Mouse (Mus musculus) heart, embryonic 14.5 days (tissue): ENCODE data around the gene Ilkap. TPM values are rescaled to one million over a fixed set of nuclear protein-coding genes. Genes with fewer than 3 reads are reported as not detected.

Source experiments
- ATAC-seq: fragments of 200-750 bp; cut with Nextera tagmentation; 2 replicates; pipeline ENCODE4 v1.8.0; 2017; ENCODE audit warnings: low read depth, moderate TSS enrichment; ENCODE audit not compliant: insufficient number of reproducible peaks, insufficient read depth, low FRiP score
- H3K27ac ChIP-seq, 2 experiments: fragments of 200-500 bp in 1 of 2; fragments of 300-500 bp in 1 of 2; sonication (generic) in 1 of 2; replicated peaks in 1 of 2; 2 replicates each; pipeline ENCODE4 v1.5.1; 2012 to 2014; ENCODE audit warnings: low read depth in 2 of 2, low read length in 2 of 2, control low read depth in 1 of 2, mild to moderate bottlenecking in 1 of 2, mixed read lengths in 1 of 2; ENCODE audit not compliant: control insufficient read depth in 1 of 2, insufficient read depth in 1 of 2
- H3K27me3 ChIP-seq: fragments of 300-500 bp; sonication (generic); 2 replicates; pipeline ENCODE4 v1.6.1; 2014; ENCODE audit warnings: mild to moderate bottlenecking, low read length, control low read depth; ENCODE audit not compliant: control insufficient read depth, insufficient read depth
- H3K36me3 ChIP-seq: fragments of 300-500 bp; sonication (generic); 2 replicates; pipeline ENCODE4 v1.6.1; 2014; ENCODE audit warnings: mild to moderate bottlenecking, control low read depth, low read length, mixed read lengths; ENCODE audit not compliant: control insufficient read depth, insufficient read depth
- H3K4me1 ChIP-seq, 2 experiments: fragments of 200-500 bp in 1 of 2; fragments of 300-500 bp in 1 of 2; sonication (generic) in 1 of 2; 2 replicates each; pipeline ENCODE4 v1.6.1; 2012 to 2014; ENCODE audit warnings: low read length in 2 of 2, control low read depth in 1 of 2, mixed read lengths in 1 of 2; ENCODE audit not compliant: control insufficient read depth in 2 of 2, insufficient read depth in 2 of 2
- H3K4me2 ChIP-seq: fragments of 300-500 bp; sonication (generic); 2 replicates; pipeline ENCODE4 v1.6.1; 2014; ENCODE audit warnings: mild to moderate bottlenecking, low read length
- H3K4me3 ChIP-seq, 2 experiments: fragments of 200-500 bp in 1 of 2; fragments of 300-500 bp in 1 of 2; sonication (generic) in 1 of 2; 2 replicates each; pipeline ENCODE4 v1.5.1; 2012 to 2014; ENCODE audit warnings: low read length in 2 of 2, mild to moderate bottlenecking in 2 of 2, control low read depth in 1 of 2, low read depth in 1 of 2, moderate library complexity in 1 of 2; ENCODE audit not compliant: control insufficient read depth in 1 of 2, insufficient read depth in 1 of 2
- H3K9ac ChIP-seq: fragments of 300-500 bp; sonication (generic); 2 replicates; pipeline ENCODE4 v1.6.1; 2014; ENCODE audit warnings: mild to moderate bottlenecking, low read length
- H3K9me3 ChIP-seq: fragments of 300-500 bp; sonication (generic); 2 replicates; pipeline ENCODE4 v1.6.1; 2016; ENCODE audit warnings: low read length, control low read depth; ENCODE audit not compliant: control insufficient read depth
- WGBS: fragments of 180-500 bp; shearing (Covaris S2); extraction: QIAGEN DNeasy Blood & Tissue Kit; methylation state at CpG from one replicate; pipeline ENCODE4 v1.1.7; 2014; 5-methylcytosine and 5-hydroxymethylcytosine counted together
- polyA plus RNA-seq: library from polyadenylated mRNA; unstranded; fragments of >200 nt; fragmentation: Nextera tagmentation; extraction: Ambion mirVana; gene quantifications from 2 replicates; pipeline ENCODE4 v1.2.1, GENCODE M21; 2014

The Ilkap gene
- polyA plus RNA-seq: 98.5 and 108 TPM in 2 replicates

GRCm38 (mm10) chr1:91398260-91399062 is at the start of gene Ilkap:
Gene Ilkap, minus strand, starts transcription at chr1:91398815.
- WGBS: under 1% methylated on average over 73 of the region's 91 CpGs

GRCm38 (mm10) chr1:91446511-91446910 is 47.9 kb upstream of the Ilkap start:
- peaks cover 40 to 48% of the 10 kb centered on the region in 2 experiments for H3K4me1 ChIP-seq
- H3K27me3 ChIP-seq: no peaks in the 10 kb centered on the region
- no peak for ATAC-seq
- no peak overlapping the region for H3K4me2 ChIP-seq
- H3K36me3 ChIP-seq: peaks cover 42% of the 10 kb centered on the region
- H3K9me3 ChIP-seq: peaks cover 7% of the 10 kb centered on the region; the same call in 1 of the 2 replicates
- H3K27ac ChIP-seq: peak overlapping the region; percentile 51 to 82
- H3K4me3 ChIP-seq: no peak overlapping the region
- no peak overlapping the region; the same call in 1 of the 2 replicates for H3K9ac ChIP-seq
- WGBS: 78% methylated on average over 4 of the region's 4 CpGs

More at GRCm38 (mm10) chr1:91398260-91399062, at the start of gene Ilkap:
- Histone ChIP-seq H3K4me1 (peaks cover 4 to 20% of the 10 kb centered on the region in 2 experiments; a peak in 3 of 4 replicates), H3K27me3 (no peaks in the 10 kb centered on the region), H3K4me3 (peak within 1 kb of the TSS; percentile 62 to 97), H3K9me3 (no peaks in the 10 kb centered on the region), H3K9ac (peak within 1 kb of the TSS; percentile 96), H3K27ac (peak within 1 kb of the TSS; percentile 84 to 86), H3K4me2 (peak within 1 kb of the TSS; percentile 87), H3K36me3 (peaks cover 27% of the 10 kb centered on the region)
- ATAC-seq: peak; percentile 93

GRCm38 (mm10) chr1:91446060-91446459 is 47.4 kb upstream of the Ilkap start:
- H3K9me3 ChIP-seq: peaks cover 7% of the 10 kb centered on the region; the same call in 1 of the 2 replicates
- 25% methylated on average over 8 of the region's 8 CpGs for WGBS
- peaks cover 46% of the 10 kb centered on the region for H3K36me3 ChIP-seq
- H3K4me3 ChIP-seq: no peak overlapping the region
- H3K27ac ChIP-seq: peak overlapping the region; percentile 51 to 82
- peaks cover 36 to 44% of the 10 kb centered on the region in 2 experiments for H3K4me1 ChIP-seq
- ATAC-seq: no peak
- H3K27me3 ChIP-seq: no peaks in the 10 kb centered on the region
- no peak overlapping the region; the same call in none of the 2 replicates for H3K9ac ChIP-seq
- no peak overlapping the region for H3K4me2 ChIP-seq

GRCm38 (mm10) chr1:91444841-91445830 is 46.5 kb upstream of the Ilkap start:
- WGBS: 93% methylated on average over 17 of the region's 17 CpGs

GRCm38 (mm10) chr1:91442350-91442990 is 43.9 kb upstream of the Ilkap start:
- Histone ChIP-seq H3K4me1 (peaks cover 12 to 15% of the 10 kb centered on the region in 2 experiments), H3K36me3 (peaks cover 72% of the 10 kb centered on the region), H3K9ac (no peak overlapping the region), H3K27ac (no peak overlapping the region), H3K4me2 (no peak overlapping the region), H3K9me3 (peaks cover 3% of the 10 kb centered on the region; the same call in 1 of the 2 replicates), H3K4me3 (no peak overlapping the region), H3K27me3 (no peaks in the 10 kb centered on the region)
- WGBS: 91% methylated on average over 6 of the region's 7 CpGs
- no peak for ATAC-seq

More at GRCm38 (mm10) chr1:91444841-91445830, 46.5 kb upstream of the Ilkap start:
- H3K4me2 ChIP-seq: no peak overlapping the region
- peaks cover 7% of the 10 kb centered on the region; the same call in 1 of the 2 replicates for H3K9me3 ChIP-seq
- H3K36me3 ChIP-seq: peaks cover 56% of the 10 kb centered on the region
- no peak overlapping the region for H3K9ac ChIP-seq
- H3K27me3 ChIP-seq: no peaks in the 10 kb centered on the region
- ATAC-seq: no peak
- peak overlapping the region; percentile 51 to 82; a peak in 2 of 4 replicates for H3K27ac ChIP-seq
- no peak overlapping the region for H3K4me3 ChIP-seq
- peaks cover 29 to 36% of the 10 kb centered on the region in 2 experiments for H3K4me1 ChIP-seq

GRCm38 (mm10) chr1:91441855-91442254 is 43.2 kb upstream of the Ilkap start:
- Histone ChIP-seq H3K27me3 (no peaks in the 10 kb centered on the region), H3K27ac (no peak overlapping the region), H3K4me3 (no peak overlapping the region), H3K9ac (no peak overlapping the region), H3K4me2 (no peak overlapping the region), H3K36me3 (peaks cover 71% of the 10 kb centered on the region), H3K9me3 (no peaks in the 10 kb centered on the region), H3K4me1 (peaks cover 14 to 15% of the 10 kb centered on the region in 2 experiments)
- WGBS: 94% methylated on average over 3 of the region's 3 CpGs
- ATAC-seq: no peak; the same call in 1 of the 2 replicates
